Mouse (Mus musculus) urinary bladder, adult 2 months (tissue): ENCODE measurements at regions not wholly inside any gene's neighbourhood (a gene's known extent, or its start where the extent isn't known, plus 50 kb on each side); places are given as distances from the start of the nearest gene placed in this dataset.

Experiments
- DNase-seq: peaks from one replicate; pipeline ENCODE4 v3.0.0; 2022; ENCODE audit warnings: low spot score

DNA sequence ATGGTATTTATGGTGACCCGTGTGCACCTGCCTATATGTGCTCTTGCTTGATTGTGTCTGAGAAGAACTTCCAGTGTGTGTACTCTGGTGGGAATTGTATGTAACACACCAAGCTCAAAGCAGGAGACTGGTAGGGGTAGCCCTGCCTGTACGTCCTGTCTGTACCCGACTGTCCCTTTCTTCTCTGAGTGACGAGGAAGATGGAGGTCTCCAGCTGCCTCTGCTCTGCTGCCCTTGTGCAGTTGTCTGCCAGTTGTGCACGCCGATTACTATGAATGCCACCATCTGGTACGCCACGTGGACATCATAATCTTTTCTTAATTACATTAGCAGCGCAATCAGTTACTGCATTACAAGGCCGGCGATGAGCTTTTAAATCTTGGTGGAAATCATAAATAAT lies 53.6 kb upstream of the Mvb12b start:
- no peak for DNase-seq

DNA sequence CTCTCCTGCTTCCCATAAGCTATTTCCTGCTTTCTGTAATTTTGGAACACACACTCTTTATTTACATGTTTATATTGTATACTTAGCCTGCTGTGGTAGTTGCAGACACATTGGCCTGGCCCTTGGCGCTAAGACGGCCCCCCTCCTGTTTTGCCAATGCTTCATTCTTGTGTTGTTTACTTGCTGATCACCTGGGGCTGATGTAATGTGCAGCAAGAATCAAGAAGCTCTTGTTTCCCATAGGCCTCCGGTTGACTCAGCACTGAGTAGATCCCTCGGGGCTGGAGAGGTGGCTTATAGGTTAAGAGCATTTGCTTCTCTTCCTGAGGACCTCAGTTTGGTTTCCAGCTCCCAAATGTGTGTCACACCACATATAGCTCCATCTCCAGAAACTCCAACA lies 52.1 kb upstream of the Mvb12b start:
- no peak for DNase-seq
